In the genomic region with DNA sequence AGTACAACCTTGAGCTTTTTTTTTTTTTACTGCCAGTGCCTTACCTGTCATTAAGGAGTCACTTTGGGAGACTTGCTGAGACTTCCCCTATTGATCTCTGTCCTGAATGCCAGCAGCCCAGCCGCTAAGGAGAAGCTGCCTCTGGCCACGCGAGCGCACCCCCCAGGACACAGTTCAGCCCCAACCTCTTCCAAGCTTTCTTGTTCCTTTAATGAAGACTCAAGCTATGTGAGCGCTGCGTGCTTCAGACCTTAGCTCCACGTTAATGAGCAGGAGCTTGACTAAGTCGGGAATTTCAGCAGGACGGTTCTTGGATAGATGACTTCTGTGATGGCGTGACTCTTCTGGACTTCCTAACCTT, we compare ENCODE assay signal across 9 mouse cellular contexts. TPM values are rescaled to one million over a fixed set of nuclear protein-coding genes. Genes with fewer than 3 reads are reported as not detected.
DNase-seq lines count a peak whose midpoint lies in the region; ATAC-seq and TF ChIP-seq lines count a peak whose summit lies in the region.
"Had no signal": no experiment of that assay in that cellular context is flagged by ENCODE, and none has a peak within 500 bp of the region (broad histone marks: within the 10 kb centered on the region; RNA-seq: fewer than 3 reads in every experiment).

No protein-coding gene starts in this region.

- TF ChIP-seq CTCF in heart, postnatal 0 days (IDR thresholded peaks at IDR 0.05; ENCODE audit: low read depth) = no peak

- H3K36me3 ChIP-seq in heart, postnatal 0 days (replicated peaks; ENCODE audit: control insufficient read depth, insufficient read depth, low read length) = no peaks in the 10 kb centered on the region
- no peaks in the 10 kb centered on the region for H3K36me3 ChIP-seq in embryonic facial prominence, embryonic 14.5 days (ENCODE audit: control insufficient read depth, insufficient read depth, low read length)
- no peaks in the 10 kb centered on the region for H3K36me3 ChIP-seq in limb, embryonic 11.5 days (ENCODE audit: control insufficient read depth, insufficient read depth, low read length)
- no peaks in the 10 kb centered on the region for H3K36me3 ChIP-seq in neural tube, embryonic 11.5 days (ENCODE audit: control insufficient read depth, insufficient read depth, low read length)

- no peak for ATAC-seq in heart, postnatal 0 days (ENCODE audit: insufficient read depth, low read depth)
- no peak for ATAC-seq in embryonic facial prominence, embryonic 14.5 days (ENCODE audit: low read depth)
- no peak for ATAC-seq in limb, embryonic 11.5 days (ENCODE audit: insufficient number of reproducible peaks, low FRiP score, low TSS enrichment, low read depth)
- no peak for ATAC-seq in neural tube, embryonic 11.5 days (ENCODE audit: insufficient read depth, low FRiP score, low TSS enrichment)
- ATAC-seq: inflammation-experienced regulatory T-cells, adult 6 months had no signal

- no peaks in the 10 kb centered on the region for H3K27me3 ChIP-seq in heart, postnatal 0 days (ENCODE audit: control insufficient read depth, insufficient read depth, low read length)
- H3K27me3 ChIP-seq in embryonic facial prominence, embryonic 14.5 days (replicated peaks; ENCODE audit: control insufficient read depth, insufficient read depth, low read length) = no peaks in the 10 kb centered on the region
- no peaks in the 10 kb centered on the region for H3K27me3 ChIP-seq in limb, embryonic 11.5 days (ENCODE audit: control insufficient read depth, insufficient read depth, low read length)
- H3K27me3 ChIP-seq in neural tube, embryonic 11.5 days (ENCODE audit: control insufficient read depth, insufficient read depth, low read length) = no peaks in the 10 kb centered on the region

- no peak for TF ChIP-seq EP300 in heart, postnatal 0 days (IDR thresholded peaks at IDR 0.05; ENCODE audit: low read depth)

- intact Hi-C loops in heart, postnatal 10 days (cut with DNase I) = no loop called here

- H3K27ac ChIP-seq in heart, postnatal 0 days (ENCODE audit: low read depth) = no peak overlapping the region
- no peak overlapping the region for H3K27ac ChIP-seq in embryonic facial prominence, embryonic 14.5 days (replicated peaks; ENCODE audit: low read depth, low read length)
- H3K27ac ChIP-seq in limb, embryonic 11.5 days (replicated peaks; ENCODE audit: low read depth, low read length) = no peak overlapping the region
- no peak overlapping the region for H3K27ac ChIP-seq in neural tube, embryonic 11.5 days (ENCODE audit: low read depth, low read length)

- peak overlapping the region; percentile 26 for H3K4me3 ChIP-seq in heart, postnatal 0 days (ENCODE audit: low read depth, low read length)
- H3K4me3 ChIP-seq in embryonic facial prominence, embryonic 14.5 days (ENCODE audit: low read depth, low read length) = peak overlapping the region; percentile 16
- H3K4me3 ChIP-seq in limb, embryonic 11.5 days (ENCODE audit: low read depth, low read length) = no peak overlapping the region
- no peak overlapping the region for H3K4me3 ChIP-seq in neural tube, embryonic 11.5 days (ENCODE audit: low read depth, low read length)

- no peaks in the 10 kb centered on the region; the same call in 1 of the 2 replicates for H3K4me1 ChIP-seq in heart, postnatal 0 days (ENCODE audit: control insufficient read depth, insufficient read depth)
- no peaks in the 10 kb centered on the region for H3K4me1 ChIP-seq in embryonic facial prominence, embryonic 14.5 days (ENCODE audit: control insufficient read depth, insufficient read depth, low read length)
- no peaks in the 10 kb centered on the region for H3K4me1 ChIP-seq in limb, embryonic 11.5 days (ENCODE audit: control insufficient read depth, insufficient read depth, low read length)
- H3K4me1 ChIP-seq in neural tube, embryonic 11.5 days (ENCODE audit: control insufficient read depth, insufficient read depth, low read length) = no peaks in the 10 kb centered on the region

- H3K4me2 ChIP-seq in heart, postnatal 0 days (ENCODE audit: low read depth, low read length) = peak overlapping the region; percentile 54
- H3K4me2 ChIP-seq in embryonic facial prominence, embryonic 14.5 days (ENCODE audit: low read depth, low read length) = peak overlapping the region; percentile 45
- H3K4me2 ChIP-seq in limb, embryonic 11.5 days (ENCODE audit: low read depth, severe bottlenecking) = peak overlapping the region; percentile 48
- H3K4me2 ChIP-seq in neural tube, embryonic 11.5 days (ENCODE audit: low read depth) = peak overlapping the region; percentile 29

- 18% methylated on average over 10 of the region's 10 CpGs for WGBS in heart, postnatal 0 days
- WGBS in embryonic facial prominence, embryonic 14.5 days = 25% methylated on average over 10 of the region's 10 CpGs
- WGBS in limb, embryonic 11.5 days = 8% methylated on average over 10 of the region's 10 CpGs
- 21% methylated on average over 10 of the region's 10 CpGs for WGBS in neural tube, embryonic 11.5 days

- no peaks in the 10 kb centered on the region for H3K9me3 ChIP-seq in heart, postnatal 0 days (replicated peaks; ENCODE audit: control insufficient read depth, low read length)
- no peaks in the 10 kb centered on the region for H3K9me3 ChIP-seq in embryonic facial prominence, embryonic 14.5 days (ENCODE audit: control insufficient read depth, low read length)
- H3K9me3 ChIP-seq in limb, embryonic 11.5 days (ENCODE audit: control insufficient read depth, low read length) = no peaks in the 10 kb centered on the region
- H3K9me3 ChIP-seq in neural tube, embryonic 11.5 days (ENCODE audit: control insufficient read depth, low read length) = no peaks in the 10 kb centered on the region

- no peak overlapping the region for H3K9ac ChIP-seq in heart, postnatal 0 days (replicated peaks; ENCODE audit: low read depth, low read length)
- H3K9ac ChIP-seq in embryonic facial prominence, embryonic 14.5 days (ENCODE audit: low read depth, low read length) = no peak overlapping the region
- H3K9ac ChIP-seq in limb, embryonic 11.5 days (ENCODE audit: low read length) = no peak overlapping the region
- no peak overlapping the region; the same call in 1 of the 2 replicates for H3K9ac ChIP-seq in neural tube, embryonic 11.5 days (ENCODE audit: low read length)

- DNase-seq in heart, postnatal 0 days (ENCODE audit: low spot score) = no peak
- DNase-seq in heart, postnatal 10 days = no peak
- peak; percentile 7 for DNase-seq in embryonic facial prominence, embryonic 14.5 days (ENCODE audit: low spot score)
- DNase-seq in limb, embryonic 11.5 days (ENCODE audit: low spot score) = no peak
- DNase-seq in neural tube, embryonic 11.5 days (ENCODE audit: low spot score) = no peak
- DNase-seq in testis, postnatal 14 days (ENCODE audit: low spot score) = no peak
- no peak for DNase-seq in right cerebral cortex, adult 2 months (ENCODE audit: low spot score in 2 of 2)
- DNase-seq in urinary bladder, postnatal 14 days (ENCODE audit: low spot score) = no peak

RNA-seq across cellular contexts. Expression of gene Bbs10, which starts 37.9 kb away (rescaled TPM):
- total RNA-seq in heart, postnatal 0 days (2014; rRNA removed; ENCODE audit: low replicate concordance) = 2.5 and 7.2 TPM in 2 replicates
- 2.5 and 3.2 TPM in 2 replicates for polyA plus RNA-seq in heart, postnatal 0 days (2015; fragmentation: Nextera tagmentation; extraction: Ambion mirVana)
- total RNA-seq in heart, postnatal 10 days (2021) = 1 to 10 TPM; 2.6 to 3.9 TPM
- 4.0 and 5.8 TPM in 2 replicates for polyA plus RNA-seq in embryonic facial prominence, embryonic 14.5 days (2014; fragmentation: Nextera tagmentation; extraction: Ambion mirVana)
- polyA plus RNA-seq in limb, embryonic 11.5 days (2014; fragmentation: Nextera tagmentation; extraction: Ambion mirVana) = 8.7 and 10.3 TPM in 2 replicates
- 7.6 and 8.0 TPM in 2 replicates for polyA plus RNA-seq in neural tube, embryonic 11.5 days (2014; fragmentation: Nextera tagmentation; extraction: Ambion mirVana)

Comparison
In these comparisons a context has a peak if more than half of its experiments do, and no peak if none do; other contexts are left out.
1. H3K4me3 ChIP-seq: peak in heart, postnatal 0 days (single experiment) and embryonic facial prominence, embryonic 14.5 days (single experiment); none in limb, embryonic 11.5 days (single experiment) and neural tube, embryonic 11.5 days (single experiment).
2. Peak in every context shown above with its lines, with median percentiles within 50 percentile points of each other: H3K4me2 ChIP-seq.